Mouse (Mus musculus) midbrain, postnatal 0 days (tissue): ENCODE measurements around the gene Gm14862. TPM values are rescaled to one million over a fixed set of nuclear protein-coding genes. Genes with fewer than 3 reads are reported as not detected.

ENCODE experiments used
- ATAC-seq: fragments of 200-750 bp; cut with Nextera tagmentation; 2 replicates; pipeline ENCODE4 v1.8.0; 2017; ENCODE audit warnings: moderate number of reproducible peaks, mild to moderate bottlenecking, moderate TSS enrichment, moderate library complexity; ENCODE audit not compliant: low FRiP score
- DNase-seq: peaks from one replicate; pipeline ENCODE4 v3.0.0-alpha.2; 2015; ENCODE audit warnings: low spot score
- H3K27ac ChIP-seq: fragments of 300-500 bp; sonication (generic); 2 replicates; pipeline ENCODE4 v1.5.1; 2014; ENCODE audit warnings: low read depth, mild to moderate bottlenecking, low read length, mixed read lengths
- H3K27me3 ChIP-seq: fragments of 300-500 bp; sonication (generic); 2 replicates; pipeline ENCODE4 v1.6.1; 2014; ENCODE audit warnings: low read length, control low read depth, mixed read lengths; ENCODE audit not compliant: insufficient read depth
- H3K36me3 ChIP-seq: fragments of 300-500 bp; sonication (generic); 2 replicates; pipeline ENCODE4 v1.6.1; 2014; ENCODE audit warnings: low read length, control low read depth, mixed read lengths; ENCODE audit not compliant: insufficient read depth
- H3K4me1 ChIP-seq: fragments of 300-500 bp; sonication (generic); 2 replicates; pipeline ENCODE4 v1.6.1; 2014; ENCODE audit warnings: mild to moderate bottlenecking, control low read depth, antibody characterized with exemption, low read length, mixed read lengths; ENCODE audit not compliant: insufficient read depth
- H3K4me2 ChIP-seq: fragments of 300-500 bp; sonication (generic); 2 replicates; pipeline ENCODE4 v1.6.1; 2014; ENCODE audit warnings: low read depth, mild to moderate bottlenecking, low read length, mixed read lengths; ENCODE audit not compliant: poor library complexity, severe bottlenecking
- H3K4me3 ChIP-seq: fragments of 300-500 bp; sonication (generic); 2 replicates; pipeline ENCODE4 v1.5.1; 2014; ENCODE audit warnings: low read depth, mild to moderate bottlenecking, low read length, moderate library complexity
- H3K9ac ChIP-seq: fragments of 300-500 bp; sonication (generic); replicated peaks from 2 replicates; pipeline ENCODE4 v1.6.1; 2014; ENCODE audit warnings: mild to moderate bottlenecking, low read length, moderate library complexity, mixed read lengths; ENCODE audit not compliant: poor library complexity, severe bottlenecking
- H3K9me3 ChIP-seq: fragments of 300-500 bp; sonication (generic); 2 replicates; pipeline ENCODE4 v1.6.1; 2016; ENCODE audit warnings: low read length, control low read depth
- CTCF ChIP-seq: IDR thresholded peaks from 2 replicates; pipeline ENCODE4 v1.5.1; 2016; ENCODE audit warnings: antibody characterized with exemption, mild to moderate bottlenecking
- WGBS: fragments of 180-500 bp; shearing (Covaris S2); extraction: QIAGEN DNeasy Blood & Tissue Kit; methylation state at CpG from one replicate; pipeline ENCODE4 v1.1.7; 2014; 5-methylcytosine and 5-hydroxymethylcytosine counted together
- polyA plus RNA-seq: library from polyadenylated mRNA; unstranded; fragments of >200 nt; fragmentation: Nextera tagmentation; extraction: Ambion mirVana; gene quantifications from 2 replicates; pipeline ENCODE4 v1.2.1, GENCODE M21; 2015
- total RNA-seq: library from RNA; depleted of rRNA; stranded (reverse); fragments of >200 nt; gene quantifications from 2 replicates; pipeline ENCODE4 v1.2.3, GENCODE M21; 2014

Gene Gm14862
- total and polyA plus RNA-seq, 2 experiments from 2014 or later = not detected

GRCm38 (mm10) chrX:9259267-9259666 is 2.6 kb upstream of the Gm14862 start:
- H3K4me3 ChIP-seq = no peak overlapping the region
- H3K9me3 ChIP-seq = no peaks in the 10 kb centered on the region
- H3K36me3 ChIP-seq = no peaks in the 10 kb centered on the region
- no peaks in the 10 kb centered on the region for H3K4me1 ChIP-seq
- H3K4me2 ChIP-seq = no peak overlapping the region
- ATAC-seq (no peak), DNase-seq (no peak)
- H3K27me3 ChIP-seq = no peaks in the 10 kb centered on the region
- H3K27ac ChIP-seq = no peak overlapping the region
- TF ChIP-seq CTCF = no peak
- 63% methylated on average over 1 of the region's 1 CpGs for WGBS
- no peak overlapping the region for H3K9ac ChIP-seq

- TF ChIP-seq CTCF = no peak
- DNase-seq (no peak), ATAC-seq (no peak)
- Histone ChIP-seq H3K27ac (no peak overlapping the region), H3K4me3 (no peak overlapping the region), H3K4me1 (no peaks in the 10 kb centered on the region), H3K36me3 (no peaks in the 10 kb centered on the region), H3K9ac (no peak overlapping the region), H3K4me2 (no peak overlapping the region), H3K27me3 (no peaks in the 10 kb centered on the region), H3K9me3 (no peaks in the 10 kb centered on the region)
- WGBS = 93% methylated on average over 7 of the region's 7 CpGs
These were observed 1.1 kb upstream of the Gm14862 start for GRCm38 (mm10) chrX:9257831-9258230.

- DNase-seq = no peak
- TF ChIP-seq CTCF = no peak
- 90% methylated on average over 3 of the region's 3 CpGs for WGBS
These were observed 1.8 kb downstream of the Gm14862 start for GRCm38 (mm10) chrX:9254901-9255300.

GRCm38 (mm10) chrX:9253990-9254389 is 2.7 kb downstream of the Gm14862 start:
- ATAC-seq = no peak
- no peak for TF ChIP-seq CTCF

More at GRCm38 (mm10) chrX:9254901-9255300, 1.8 kb downstream of the Gm14862 start:
- no peak overlapping the region for H3K9ac ChIP-seq
- no peaks in the 10 kb centered on the region for H3K4me1 ChIP-seq
- H3K4me3 ChIP-seq = no peak overlapping the region
- no peak overlapping the region for H3K27ac ChIP-seq
- H3K36me3 ChIP-seq = no peaks in the 10 kb centered on the region
- H3K27me3 ChIP-seq = no peaks in the 10 kb centered on the region
- H3K9me3 ChIP-seq = no peaks in the 10 kb centered on the region
- H3K4me2 ChIP-seq = no peak overlapping the region
- no peak for ATAC-seq

GRCm38 (mm10) chrX:9248911-9249310 is 7.8 kb downstream of the Gm14862 start:
- Histone ChIP-seq H3K9ac (no peak overlapping the region), H3K4me2 (no peak overlapping the region), H3K9me3 (no peaks in the 10 kb centered on the region), H3K27ac (no peak overlapping the region), H3K36me3 (no peaks in the 10 kb centered on the region), H3K4me1 (no peaks in the 10 kb centered on the region), H3K27me3 (no peaks in the 10 kb centered on the region), H3K4me3 (no peak overlapping the region)
- TF ChIP-seq CTCF = no peak
- peak; percentile 33 for DNase-seq
- no peak for ATAC-seq
- WGBS = 40% methylated on average over 5 of the region's 5 CpGs

More at GRCm38 (mm10) chrX:9253990-9254389, 2.7 kb downstream of the Gm14862 start:
- H3K4me2 ChIP-seq = no peak overlapping the region
- no peak overlapping the region for H3K9ac ChIP-seq
- H3K4me1 ChIP-seq = no peaks in the 10 kb centered on the region
- no peaks in the 10 kb centered on the region for H3K9me3 ChIP-seq
- H3K4me3 ChIP-seq = no peak overlapping the region
- no peaks in the 10 kb centered on the region for H3K36me3 ChIP-seq
- H3K27me3 ChIP-seq = no peaks in the 10 kb centered on the region
- 79% methylated on average over 10 of the region's 10 CpGs for WGBS
- no peak for DNase-seq
- no peak overlapping the region for H3K27ac ChIP-seq

- Histone ChIP-seq H3K9ac (no peak overlapping the region), H3K36me3 (no peaks in the 10 kb centered on the region), H3K4me1 (no peaks in the 10 kb centered on the region), H3K9me3 (no peaks in the 10 kb centered on the region), H3K4me2 (no peak overlapping the region), H3K27ac (no peak overlapping the region), H3K4me3 (no peak overlapping the region), H3K27me3 (no peaks in the 10 kb centered on the region)
- DNase-seq (peak; percentile 11), ATAC-seq (no peak)
- peak; percentile 42 for TF ChIP-seq CTCF
- WGBS = 56% methylated on average over 12 of the region's 12 CpGs
These were observed 11.9 kb downstream of the Gm14862 start for GRCm38 (mm10) chrX:9244603-9245336.
